Mouse (Mus musculus): Measurements from ENCODE around the gene Tmem109. TPM values are rescaled to one million over a fixed set of nuclear protein-coding genes. Genes with fewer than 3 reads are reported as not detected.
A peak's percentile ranks its signal among the peaks of the same experiment; 100 is the strongest.

Tmem109 gene
- total RNA-seq, 1 experiment from 2014 or later: 64.6 TPM

- ATAC-seq (replicated peaks; ENCODE audit: insufficient number of reproducible peaks, low FRiP score, low TSS enrichment, poor library complexity, severe bottlenecking): no peak
Observed at GRCm38 (mm10) chr19:10847311-10848087, 34.3 kb downstream of the Tmem109 start.

GRCm38 (mm10) chr19:10846150-10846549 lies 35.7 kb downstream of the Tmem109 start:
- ATAC-seq (replicated peaks; ENCODE audit: insufficient number of reproducible peaks, low FRiP score, low TSS enrichment, poor library complexity, severe bottlenecking): no peak

- 0 out of 2 replicates have a peak, but pooled peaks have one; percentile 4 for ATAC-seq (replicated peaks; ENCODE audit: insufficient number of reproducible peaks, low FRiP score, low TSS enrichment, poor library complexity, severe bottlenecking)
Observed at GRCm38 (mm10) chr19:10845454-10845853, 36.3 kb downstream of the Tmem109 start.

GRCm38 (mm10) chr19:10844206-10844605 lies 37.6 kb downstream of the Tmem109 start:
- no peak for ATAC-seq (replicated peaks; ENCODE audit: insufficient number of reproducible peaks, low FRiP score, low TSS enrichment, poor library complexity, severe bottlenecking)

GRCm38 (mm10) chr19:10842914-10843313 lies 38.9 kb downstream of the Tmem109 start:
- ATAC-seq (replicated peaks; ENCODE audit: insufficient number of reproducible peaks, low FRiP score, low TSS enrichment, poor library complexity, severe bottlenecking): no peak

GRCm38 (mm10) chr19:10841721-10842626 lies 39.8 kb downstream of the Tmem109 start:
- ATAC-seq (replicated peaks; ENCODE audit: insufficient number of reproducible peaks, low FRiP score, low TSS enrichment, poor library complexity, severe bottlenecking): peak; percentile 73

GRCm38 (mm10) chr19:10839010-10839892 lies 42.5 kb downstream of the Tmem109 start, which contains the start of gene Slc15a3:
Gene Slc15a3 (plus strand): TSS chr19:10839727.
- ATAC-seq (replicated peaks; ENCODE audit: insufficient number of reproducible peaks, low FRiP score, low TSS enrichment, poor library complexity, severe bottlenecking): 0 out of 2 replicates have a peak, but pooled peaks have one; percentile 11

- ATAC-seq (replicated peaks; ENCODE audit: insufficient number of reproducible peaks, low FRiP score, low TSS enrichment, poor library complexity, severe bottlenecking): no peak
Observed at GRCm38 (mm10) chr19:10835671-10836070, 46.1 kb downstream of the Tmem109 start.

GRCm38 (mm10) chr19:10833611-10834010 lies 48.2 kb downstream of the Tmem109 start:
- ATAC-seq (replicated peaks; ENCODE audit: insufficient number of reproducible peaks, low FRiP score, low TSS enrichment, poor library complexity, severe bottlenecking): 0 out of 2 replicates have a peak, but pooled peaks have one; percentile 30

- ATAC-seq (replicated peaks; ENCODE audit: insufficient number of reproducible peaks, low FRiP score, low TSS enrichment, poor library complexity, severe bottlenecking): peak; percentile 47; the same call in 1 of the 2 replicates
Observed at GRCm38 (mm10) chr19:10832030-10832429, 49.8 kb downstream of the Tmem109 start.

- peak; percentile 76 for ATAC-seq (replicated peaks; ENCODE audit: insufficient number of reproducible peaks, low FRiP score, low TSS enrichment, poor library complexity, severe bottlenecking)
Observed at GRCm38 (mm10) chr19:10831424-10831823, 50.4 kb downstream of the Tmem109 start.

- no peak for ATAC-seq (replicated peaks; ENCODE audit: insufficient number of reproducible peaks, low FRiP score, low TSS enrichment, poor library complexity, severe bottlenecking)
Observed at GRCm38 (mm10) chr19:10829436-10830175, 52.2 kb downstream of the Tmem109 start, which contains the start of gene Cd6. Gene Cd6 (minus strand): TSS chr19:10830058.

GRCm38 (mm10) chr19:10828321-10828720 lies 53.5 kb downstream of the Tmem109 start:
- ATAC-seq (replicated peaks; ENCODE audit: insufficient number of reproducible peaks, low FRiP score, low TSS enrichment, poor library complexity, severe bottlenecking): no peak

GRCm38 (mm10) chr19:10824061-10824460 lies 57.7 kb downstream of the Tmem109 start:
- ATAC-seq (replicated peaks; ENCODE audit: insufficient number of reproducible peaks, low FRiP score, low TSS enrichment, poor library complexity, severe bottlenecking): no peak

GRCm38 (mm10) chr19:10822534-10822933 lies 59.3 kb downstream of the Tmem109 start:
- ATAC-seq (replicated peaks; ENCODE audit: insufficient number of reproducible peaks, low FRiP score, low TSS enrichment, poor library complexity, severe bottlenecking): no peak

- no peak for ATAC-seq (replicated peaks; ENCODE audit: insufficient number of reproducible peaks, low FRiP score, low TSS enrichment, poor library complexity, severe bottlenecking)
Observed at GRCm38 (mm10) chr19:10821319-10821718, 60.5 kb downstream of the Tmem109 start.

Data from monocyte, adult 5-6 weeks (primary cell).